Mouse (Mus musculus) heart, postnatal 10 days (tissue): Measurements from ENCODE around the gene Lrrfip1. TPM values are rescaled to one million over a fixed set of nuclear protein-coding genes. Genes with fewer than 3 reads are reported as not detected.

Experiments used
- DNase-seq, 2 experiments: peaks; one replicate each; pipeline ENCODE4 v3.0.0; 2021
- intact Hi-C: fragments of 180-260 bp; cut with DNase I; formaldehyde crosslinking; loops from one replicate; pipeline ENCODE4 v1.15.1; 2025
- total RNA-seq, 2 experiments: library from RNA; stranded (reverse); gene quantifications; 2 replicates each; pipeline ENCODE4 v1.2.3; 2021

Gene Lrrfip1
- total RNA-seq, 2 experiments from 2014 or later: 172 to 186 TPM

- DNase-seq: no peak
- intact Hi-C loops: no loop called here
These were observed 72.0 kb downstream of the Lrrfip1 start for GRCm38 (mm10) chr1:91070547-91070946.

GRCm38 (mm10) chr1:91071671-91072290 lies 73.2 kb downstream of the Lrrfip1 start:
- intact Hi-C loops: no loop called here
- DNase-seq: peak in 1 of 2 experiments; percentile 71

DNA sequence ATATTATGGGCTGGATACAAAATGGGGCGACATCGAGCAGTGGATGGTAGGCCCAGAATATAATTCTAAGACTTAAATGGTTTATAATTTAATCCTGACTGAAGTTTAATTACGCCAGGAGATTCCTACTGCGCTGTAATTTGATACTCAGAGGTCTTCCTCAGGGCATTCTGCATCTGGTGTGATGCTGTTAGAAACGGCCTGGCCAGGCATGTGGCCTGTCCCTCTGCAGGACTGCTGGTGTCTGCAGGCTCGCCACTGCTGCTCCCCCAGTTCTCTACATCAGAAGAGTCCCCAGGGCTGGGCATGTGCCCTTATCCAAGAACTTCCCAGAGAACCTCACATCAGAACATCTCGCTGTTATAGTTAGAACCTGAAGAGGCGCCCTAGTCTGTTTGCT lies 78.4 kb downstream of the Lrrfip1 start:
- DNase-seq: no peak
- intact Hi-C loops: no loop called here

- peak in 1 of 2 experiments; percentile 61 for DNase-seq
- intact Hi-C loops: no loop called here
These were observed 78.9 kb downstream of the Lrrfip1 start for GRCm38 (mm10) chr1:91077456-91077855.

GRCm38 (mm10) chr1:91077980-91078379 lies 79.4 kb downstream of the Lrrfip1 start:
- DNase-seq: no peak
- intact Hi-C loops: no loop called here

GRCm38 (mm10) chr1:91079740-91080422 lies 81.3 kb downstream of the Lrrfip1 start:
- intact Hi-C loops: no loop called here
- no peak for DNase-seq

GRCm38 (mm10) chr1:91080423-91080749 lies 81.8 kb downstream of the Lrrfip1 start:
- intact Hi-C loops: no loop called here
- no peak for DNase-seq

GRCm38 (mm10) chr1:91084374-91084773 lies 85.8 kb downstream of the Lrrfip1 start:
- DNase-seq: no peak
- intact Hi-C loops: no loop called here

GRCm38 (mm10) chr1:91085009-91085408 lies 86.5 kb downstream of the Lrrfip1 start:
- intact Hi-C loops: no loop called here
- no peak for DNase-seq

GRCm38 (mm10) chr1:91085686-91086085 lies 87.1 kb downstream of the Lrrfip1 start:
- DNase-seq: no peak
- intact Hi-C loops: no loop called here

- intact Hi-C loops: no loop called here
- DNase-seq: no peak
These were observed 87.8 kb downstream of the Lrrfip1 start for GRCm38 (mm10) chr1:91086325-91086724.

- intact Hi-C loops: no loop called here
- DNase-seq: no peak
These were observed 88.2 kb downstream of the Lrrfip1 start for GRCm38 (mm10) chr1:91086748-91087147.

DNA sequence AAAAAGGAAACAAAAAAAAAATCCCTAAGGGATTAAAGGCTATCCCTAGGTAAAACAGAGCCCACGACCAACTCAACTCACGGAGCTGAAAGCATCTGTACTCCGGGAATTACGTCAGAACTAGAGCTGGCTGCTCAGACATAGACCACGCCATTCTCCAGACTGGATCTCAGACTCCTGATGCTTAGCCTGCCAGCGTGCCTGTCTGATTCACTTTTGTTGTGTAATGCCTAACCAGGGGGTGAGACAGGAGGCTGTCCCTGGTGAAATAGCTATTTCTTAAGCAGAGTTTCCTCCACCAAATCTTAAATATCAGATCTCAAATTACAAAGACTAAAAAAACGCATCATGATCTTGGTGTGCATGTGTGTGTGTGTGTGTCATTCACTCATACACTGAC lies 89.5 kb downstream of the Lrrfip1 start:
- intact Hi-C loops: no loop called here
- DNase-seq: no peak

GRCm38 (mm10) chr1:91088941-91089340 lies 90.4 kb downstream of the Lrrfip1 start:
- intact Hi-C loops: no loop called here
- no peak for DNase-seq

DNA sequence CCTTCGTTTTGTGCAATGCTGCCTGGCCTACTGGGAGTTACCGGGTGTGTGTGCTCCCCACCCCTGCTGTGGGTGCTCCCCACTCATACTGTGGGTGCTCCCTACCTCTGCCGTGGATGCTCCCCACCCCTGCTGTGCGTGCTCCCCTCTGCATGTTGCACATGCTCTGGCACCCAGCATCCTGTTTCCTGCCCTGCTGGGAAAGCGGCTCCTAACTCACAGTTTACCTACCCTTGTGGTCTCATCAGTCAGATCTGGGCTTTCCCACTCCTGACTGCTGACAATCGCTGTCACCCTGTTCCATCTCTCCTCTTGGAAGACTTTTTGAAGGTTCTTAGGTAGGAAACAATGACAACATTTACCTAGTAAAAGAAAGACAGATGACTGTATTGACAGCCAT lies 91.9 kb downstream of the Lrrfip1 start:
- DNase-seq: no peak
- intact Hi-C loops: no loop called here

DNA sequence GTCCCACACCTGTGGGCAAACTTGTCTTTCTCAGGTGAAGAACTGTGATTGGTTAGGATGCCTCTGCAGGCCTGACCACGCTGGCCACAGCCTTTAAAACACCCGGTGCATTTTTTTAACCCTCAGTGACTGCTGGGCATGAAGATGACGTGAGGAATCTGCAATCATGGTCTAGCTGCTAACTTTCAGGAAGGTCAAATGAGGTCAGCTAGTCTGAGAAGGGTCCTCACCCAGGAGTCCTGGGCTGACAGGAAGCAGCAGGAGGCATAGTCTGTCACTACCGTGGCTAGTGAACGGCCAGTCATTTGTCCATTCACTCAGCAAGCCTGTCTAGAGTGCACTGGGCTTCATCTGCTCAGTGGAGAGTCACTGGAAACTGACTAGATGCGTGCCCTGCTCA lies 93.9 kb downstream of the Lrrfip1 start:
- no peak for DNase-seq
- intact Hi-C loops: no loop called here

GRCm38 (mm10) chr1:91093296-91093695 lies 94.8 kb downstream of the Lrrfip1 start:
- intact Hi-C loops: no loop called here

DNA sequence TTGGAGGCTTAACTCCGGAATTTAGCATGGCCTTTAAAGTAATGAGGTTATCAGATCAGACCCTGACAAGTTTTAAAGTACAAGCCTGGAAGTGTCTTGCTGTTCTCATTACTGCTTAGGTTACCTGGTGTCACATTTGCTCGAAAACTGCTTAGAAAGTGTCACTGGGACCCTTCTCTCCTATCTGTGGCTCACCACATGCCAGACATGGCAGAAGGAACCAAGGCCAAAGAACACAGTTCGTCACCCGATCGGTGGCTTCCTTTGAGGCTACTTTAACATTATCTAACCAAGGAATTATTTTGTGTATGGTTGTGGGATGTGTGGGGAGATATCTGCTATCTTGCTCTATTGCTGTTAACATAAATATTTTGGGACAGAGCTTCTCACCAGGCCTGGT lies 95.5 kb downstream of the Lrrfip1 start:
- no peak for DNase-seq
- intact Hi-C loops: no loop called here

More at GRCm38 (mm10) chr1:91093296-91093695, 94.8 kb downstream of the Lrrfip1 start:
- DNase-seq: no peak

DNA sequence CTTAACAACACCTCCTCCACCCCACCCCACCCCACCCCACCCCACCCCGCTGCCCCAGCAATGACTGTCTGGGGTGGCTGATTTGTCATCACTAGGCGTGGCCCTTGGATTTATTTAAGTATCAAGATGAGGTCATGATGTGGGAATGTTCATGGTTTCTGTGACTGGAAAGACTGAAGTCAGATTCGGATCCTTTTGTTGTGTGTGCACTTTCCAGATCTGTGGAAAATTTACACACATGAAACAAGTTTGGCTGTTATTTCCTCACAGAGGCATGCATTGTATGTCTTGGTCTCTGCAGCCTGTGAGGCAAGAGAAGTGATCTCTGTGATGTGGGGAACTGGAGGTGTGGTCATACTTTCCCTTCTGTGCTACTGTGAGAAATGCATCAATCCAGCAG lies 96.7 kb downstream of the Lrrfip1 start:
- intact Hi-C loops: loop anchor here (5.0 kb wide), 1 partner anchor 38 kb away; no protein-coding TSS in a partner anchor
- no peak for DNase-seq

GRCm38 (mm10) chr1:91095853-91096252 lies 97.3 kb downstream of the Lrrfip1 start:
- DNase-seq: no peak
- intact Hi-C loops: loop anchor here (5.0 kb wide), 1 partner anchor 39 kb away; no protein-coding TSS in a partner anchor

DNA sequence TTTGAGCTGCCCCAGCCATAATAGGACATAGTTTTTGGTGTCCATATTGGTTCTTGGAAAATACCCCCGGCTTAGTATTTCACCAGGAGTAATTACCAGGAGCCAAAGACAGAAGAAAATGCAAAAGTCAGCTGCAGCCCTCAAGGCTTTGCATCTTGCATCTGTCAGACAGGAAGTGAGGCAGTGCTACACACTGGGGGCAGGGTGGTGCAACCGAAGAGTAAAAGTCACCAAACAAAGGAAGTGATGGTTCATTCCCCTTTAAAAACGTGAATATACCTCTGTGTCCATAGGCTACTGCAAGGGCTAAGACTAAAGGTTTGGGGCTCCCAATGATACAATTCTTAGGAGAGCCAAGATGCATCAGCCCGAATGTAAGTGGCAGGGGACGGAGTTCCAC lies 98.0 kb downstream of the Lrrfip1 start:
- intact Hi-C loops: loop anchor here (5.0 kb wide), 1 partner anchor 39 kb away; no protein-coding TSS in a partner anchor
- no peak for DNase-seq

DNA sequence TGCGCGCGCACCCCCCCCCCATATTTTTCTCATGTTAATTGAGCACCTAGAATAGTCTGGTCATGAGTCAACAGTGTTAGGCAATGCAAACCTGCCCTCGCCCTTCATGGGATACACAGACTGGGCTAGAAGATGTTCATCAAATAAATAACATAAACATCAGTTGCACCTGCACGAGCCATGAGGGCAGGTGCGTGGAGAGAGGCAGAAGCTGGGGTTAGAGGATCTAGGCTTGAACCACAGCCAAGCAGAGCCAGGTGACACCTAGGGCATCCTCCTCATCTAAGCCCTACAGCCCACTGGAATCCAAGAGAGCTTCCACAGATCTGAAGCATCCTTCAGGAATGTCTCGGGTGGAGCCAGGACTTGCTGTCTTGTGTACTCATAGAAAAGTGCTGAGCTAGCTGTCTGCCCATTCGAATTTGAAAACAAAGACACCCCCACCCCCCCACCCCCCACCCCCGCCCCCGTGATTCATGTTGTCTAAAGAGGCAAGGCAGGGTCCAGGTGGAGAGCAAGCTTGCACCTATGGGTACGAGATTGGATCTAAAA lies 98.8 kb downstream of the Lrrfip1 start:
- intact Hi-C loops: loop anchor here (5.0 kb wide), 1 partner anchor 40 kb away; no protein-coding TSS in a partner anchor
- DNase-seq: no peak
